Mouse (Mus musculus) kidney, adult 2 months (tissue): Measurements from ENCODE around the gene Echdc3.

Experiments used
- CTCF ChIP-seq: fragments of 200-500 bp; conservative IDR thresholded peaks from 2 replicates; pipeline ENCODE4 v1.5.1; 2011; ENCODE audit warnings: low read depth, mild to moderate bottlenecking, control low read depth, low read length, moderate library complexity, mixed read lengths; ENCODE audit not compliant: insufficient read depth, insufficient read length
- POLR2A ChIP-seq: fragments of 200-500 bp; IDR thresholded peaks from one replicate; pipeline ENCODE4 v1.6.1; 2011; ENCODE audit warnings: low read depth, low read length, control low read depth

GRCm38 (mm10) chr2:6212327-6212723 lies 508 bp downstream of the Echdc3 start:
- TF ChIP-seq POLR2A (no peak), CTCF (no peak)
